Mouse (Mus musculus) forebrain, embryonic 11.5 days (tissue): ENCODE measurements around the gene Tmem184b. TPM values are rescaled to one million over a fixed set of nuclear protein-coding genes. Genes with fewer than 3 reads are reported as not detected.

Experiments
- ATAC-seq: fragments of 200-750 bp; cut with Nextera tagmentation; replicated peaks from 2 replicates; pipeline ENCODE4 v1.8.0; 2017; ENCODE audit warnings: moderate TSS enrichment; ENCODE audit not compliant: low FRiP score
- DNase-seq: peaks from one replicate; pipeline ENCODE4 v3.0.0-alpha.2; 2017; ENCODE audit warnings: low spot score
- H3K27ac ChIP-seq: fragments of 300-500 bp; sonication (generic); 2 replicates; pipeline ENCODE4 v1.5.1; 2014; ENCODE audit warnings: low read depth, low read length
- H3K27me3 ChIP-seq: fragments of 300-500 bp; sonication (generic); 2 replicates; pipeline ENCODE4 v1.6.1; 2014; ENCODE audit warnings: mild to moderate bottlenecking, low read length, mixed read lengths; ENCODE audit not compliant: control insufficient read depth, insufficient read depth
- H3K36me3 ChIP-seq: fragments of 300-500 bp; sonication (generic); 2 replicates; pipeline ENCODE4 v1.6.1; 2014; ENCODE audit warnings: mild to moderate bottlenecking, low read length, moderate library complexity, mixed read lengths; ENCODE audit not compliant: control insufficient read depth, insufficient read depth
- H3K4me1 ChIP-seq: fragments of 300-500 bp; sonication (generic); replicated peaks from 2 replicates; pipeline ENCODE4 v1.6.1; 2014; ENCODE audit warnings: low read length, mixed read lengths; ENCODE audit not compliant: control insufficient read depth, insufficient read depth
- H3K4me2 ChIP-seq: fragments of 300-500 bp; sonication (generic); 2 replicates; pipeline ENCODE4 v1.6.1; 2014; ENCODE audit warnings: low read depth, mild to moderate bottlenecking, low read length, moderate library complexity, mixed read lengths; ENCODE audit not compliant: severe bottlenecking
- H3K4me3 ChIP-seq: fragments of 300-500 bp; sonication (generic); 2 replicates; pipeline ENCODE4 v1.5.1; 2014; ENCODE audit warnings: low read depth, low read length
- H3K9ac ChIP-seq: fragments of 300-500 bp; sonication (generic); 2 replicates; pipeline ENCODE4 v1.6.1; 2014; ENCODE audit warnings: low read length
- H3K9me3 ChIP-seq: fragments of 300-500 bp; sonication (generic); 2 replicates; pipeline ENCODE4 v1.6.1; 2016; ENCODE audit warnings: low read length, mixed read lengths; ENCODE audit not compliant: control insufficient read depth
- WGBS: fragments of 180-500 bp; shearing (Covaris S2); extraction: QIAGEN DNeasy Blood & Tissue Kit; methylation state at CpG from one replicate; pipeline ENCODE4 v1.1.7; 2014; 5-methylcytosine and 5-hydroxymethylcytosine counted together
- polyA plus RNA-seq: library from polyadenylated mRNA; unstranded; fragments of >200 nt; fragmentation: Nextera tagmentation; extraction: Ambion mirVana; gene quantifications from 2 replicates; pipeline ENCODE4 v1.2.1, GENCODE M21; 2014

The Tmem184b gene
- polyA plus RNA-seq, 1 experiment from 2014 or later: 55.2 TPM

DNA sequence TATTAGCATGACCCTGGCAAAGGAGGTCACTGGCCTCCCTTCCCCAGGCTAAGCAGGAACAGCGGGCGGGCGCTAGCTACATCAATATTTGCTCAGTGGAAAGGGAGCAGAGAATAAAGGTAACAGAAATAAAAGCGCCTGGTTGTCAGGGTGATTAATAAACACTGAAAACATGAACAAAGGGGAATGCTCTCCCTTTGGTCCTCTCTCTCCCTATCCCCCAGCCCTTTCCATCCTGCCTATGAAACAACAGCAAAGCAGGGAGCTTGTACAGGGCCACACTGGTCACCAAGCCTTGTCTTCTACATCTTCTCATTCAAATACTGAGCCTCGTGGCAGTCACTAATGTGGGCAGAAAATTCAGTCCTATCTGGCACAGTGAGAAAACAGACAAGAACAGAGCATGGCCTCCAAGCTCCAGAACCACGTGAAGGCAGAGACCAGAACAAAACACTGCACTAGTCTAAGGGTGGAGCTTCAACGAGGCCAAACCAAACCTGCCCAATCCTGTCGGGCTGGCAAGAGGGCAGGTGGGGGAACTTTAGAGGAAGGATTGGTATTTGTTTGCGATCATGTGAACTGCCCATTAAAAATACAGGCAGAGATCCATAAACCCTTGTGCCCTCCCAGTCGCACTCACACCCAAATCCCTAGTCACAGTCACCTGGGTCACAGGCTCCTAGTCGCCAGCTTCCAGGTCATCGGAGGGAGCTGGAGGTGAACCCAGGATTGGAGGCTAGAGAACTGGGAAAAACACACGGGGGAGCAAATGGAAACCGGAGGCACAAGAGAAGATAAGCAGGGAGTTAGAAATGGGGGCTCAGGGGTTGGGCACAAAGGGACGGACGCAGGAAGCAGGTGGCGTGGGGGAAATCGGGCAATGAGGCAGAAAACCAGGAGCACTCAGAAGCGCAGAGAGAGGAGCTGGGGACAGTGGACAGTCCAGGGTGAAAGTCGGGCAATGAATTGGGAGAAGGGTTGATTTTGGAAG lies 76.1 kb downstream of the Tmem184b start:
- WGBS: 8% methylated on average over 20 of the region's 20 CpGs
- Histone ChIP-seq H3K4me3 (peak overlapping the region; percentile 55), H3K27ac (peak overlapping the region; percentile 80), H3K4me2 (peak overlapping the region; percentile 89), H3K36me3 (no peaks in the 10 kb centered on the region), H3K27me3 (no peaks in the 10 kb centered on the region), H3K9ac (peak overlapping the region; percentile 74), H3K9me3 (no peaks in the 10 kb centered on the region), H3K4me1 (peaks cover 9% of the 10 kb centered on the region)
- DNase-seq (peak; percentile 69), ATAC-seq (peak; percentile 33)

DNA sequence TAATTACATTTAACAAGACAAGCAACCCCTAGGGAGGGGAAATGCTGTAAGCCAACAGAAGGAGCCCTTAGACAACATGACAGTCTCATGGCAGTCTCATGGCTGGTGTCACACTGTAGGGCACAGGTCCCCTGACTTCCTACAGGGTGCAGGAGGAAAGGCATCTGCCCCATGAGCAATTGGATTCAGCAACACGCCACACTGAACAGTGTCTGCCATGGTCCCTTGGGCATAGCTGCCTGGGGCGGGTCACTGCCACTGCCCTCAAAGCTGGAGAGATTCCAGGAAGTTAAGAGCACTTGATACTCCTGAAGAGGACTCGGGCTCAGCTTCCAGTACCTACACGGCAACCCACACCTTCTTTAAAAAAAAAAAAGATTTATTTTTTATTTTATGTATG lies 77.1 kb downstream of the Tmem184b start:
- no peaks in the 10 kb centered on the region for H3K27me3 ChIP-seq
- H3K9me3 ChIP-seq: no peaks in the 10 kb centered on the region
- H3K4me3 ChIP-seq: no peak overlapping the region
- no peak overlapping the region for H3K27ac ChIP-seq
- WGBS: 82% methylated on average over 4 of the region's 4 CpGs
- DNase-seq (no peak), ATAC-seq (no peak)
- H3K4me2 ChIP-seq: no peak overlapping the region
- H3K9ac ChIP-seq: no peak overlapping the region
- peaks cover 9% of the 10 kb centered on the region for H3K4me1 ChIP-seq
- no peaks in the 10 kb centered on the region for H3K36me3 ChIP-seq

DNA sequence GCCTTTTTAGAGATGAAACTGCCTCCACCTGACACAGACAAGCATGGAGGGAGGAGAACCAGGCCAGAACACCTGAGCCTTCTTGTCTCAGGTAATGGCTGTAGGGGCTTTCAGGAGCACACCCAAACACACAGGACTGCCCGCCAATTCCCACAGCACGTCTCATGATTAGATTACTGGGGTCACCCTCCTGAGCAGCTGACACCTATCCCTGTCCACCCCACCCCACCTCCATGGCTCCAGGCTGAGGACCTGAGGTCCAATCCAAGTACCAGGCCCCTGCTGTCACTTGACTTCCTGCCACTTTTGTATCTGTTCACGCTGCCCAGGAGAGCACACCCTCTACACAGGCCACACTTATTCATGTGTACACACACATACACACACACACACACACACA lies 77.6 kb downstream of the Tmem184b start:
- DNase-seq: no peak
- Histone ChIP-seq H3K27me3 (no peaks in the 10 kb centered on the region), H3K4me3 (no peak overlapping the region), H3K9ac (no peak overlapping the region), H3K27ac (no peak overlapping the region), H3K4me1 (peaks cover 9% of the 10 kb centered on the region), H3K4me2 (no peak overlapping the region), H3K36me3 (no peaks in the 10 kb centered on the region), H3K9me3 (no peaks in the 10 kb centered on the region)
- WGBS: 90% methylated on average over 3 of the region's 3 CpGs
- ATAC-seq: no peak

DNA sequence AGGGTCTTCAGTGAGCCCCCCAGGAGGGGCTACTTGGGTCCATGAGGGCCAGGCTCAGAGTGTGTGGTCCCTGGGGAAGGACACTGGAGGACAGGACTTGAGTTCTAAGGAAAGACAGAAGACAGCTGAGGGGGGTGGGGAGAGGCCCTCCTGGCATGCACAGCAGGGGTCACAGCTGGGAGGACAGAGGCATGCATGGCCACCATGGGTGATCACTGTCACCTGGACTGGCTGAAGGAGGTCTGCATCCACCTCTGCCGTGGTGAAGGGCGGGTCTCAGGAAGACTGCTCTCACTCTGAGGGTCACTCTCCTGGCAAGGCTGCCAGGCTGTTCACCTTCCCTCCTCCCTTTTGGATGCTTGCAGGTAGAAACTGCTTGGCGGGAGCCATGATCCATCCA lies 79.0 kb downstream of the Tmem184b start:
- 92% methylated on average over 3 of the region's 3 CpGs for WGBS
- H3K9me3 ChIP-seq: no peaks in the 10 kb centered on the region
- DNase-seq (no peak), ATAC-seq (no peak)
- H3K4me3 ChIP-seq: no peak overlapping the region
- peaks cover 9% of the 10 kb centered on the region for H3K4me1 ChIP-seq
- no peak overlapping the region for H3K9ac ChIP-seq
- no peaks in the 10 kb centered on the region for H3K36me3 ChIP-seq
- H3K27me3 ChIP-seq: no peaks in the 10 kb centered on the region
- no peak overlapping the region for H3K27ac ChIP-seq
- no peak overlapping the region for H3K4me2 ChIP-seq

DNA sequence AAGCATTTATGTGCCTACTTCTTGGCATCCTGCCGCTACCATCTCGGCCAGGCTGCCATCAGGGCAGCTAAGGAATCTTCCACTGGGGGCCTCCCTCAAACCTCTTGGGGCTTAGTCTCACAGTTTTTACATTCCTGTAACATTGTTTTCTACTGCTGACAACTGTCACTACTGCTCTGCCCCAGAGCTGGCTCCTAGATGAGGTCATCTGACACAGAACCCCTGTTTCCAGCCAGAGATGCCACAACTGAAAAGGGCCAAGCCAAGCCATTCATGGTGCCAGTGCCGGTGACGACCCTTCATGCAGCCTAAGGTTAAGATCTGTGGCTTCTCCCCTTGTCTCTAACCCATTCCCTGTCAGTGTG lies 79.6 kb downstream of the Tmem184b start:
- Histone ChIP-seq H3K4me1 (peaks cover 9% of the 10 kb centered on the region), H3K27ac (no peak overlapping the region)
- ATAC-seq: no peak

DNA sequence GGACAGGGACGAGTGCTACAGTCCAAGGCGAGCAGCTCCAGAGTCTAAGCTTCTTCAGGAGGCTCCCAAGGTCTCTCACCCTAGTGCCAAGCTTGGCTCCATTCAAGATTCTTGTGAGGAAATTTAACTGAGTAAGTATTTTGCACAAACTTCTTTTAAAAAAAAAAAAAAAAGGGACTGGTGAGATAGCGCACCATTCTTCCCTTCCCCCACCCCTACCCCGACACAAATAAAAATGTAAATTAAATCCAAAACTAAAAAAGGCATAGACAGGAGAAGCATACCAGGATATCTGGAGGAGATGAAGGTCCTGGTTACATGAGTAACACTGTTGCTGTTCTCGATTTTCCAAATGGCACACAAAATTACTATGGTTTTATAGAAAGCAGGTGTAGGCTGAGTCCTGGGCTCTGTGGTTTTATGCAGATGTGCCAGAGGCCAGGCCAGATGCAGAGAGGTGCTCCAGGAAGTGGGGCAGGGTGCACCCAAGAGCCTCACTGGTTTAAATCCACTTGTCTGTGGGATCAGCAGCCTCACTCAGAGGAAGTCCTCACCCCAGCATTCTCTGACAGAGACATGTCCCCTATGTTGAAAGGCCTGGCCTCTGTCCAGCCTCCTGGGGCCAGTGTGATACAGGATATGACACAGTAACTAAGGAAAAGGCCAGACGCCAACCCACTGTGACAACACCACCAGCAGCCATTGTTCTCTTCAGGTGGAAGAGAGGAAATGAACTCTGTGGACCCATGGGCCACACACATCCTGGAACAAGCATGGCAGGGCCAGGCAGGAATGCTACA lies 80.2 kb downstream of the Tmem184b start:
- Histone ChIP-seq H3K36me3 (no peaks in the 10 kb centered on the region), H3K4me3 (no peak overlapping the region), H3K4me1 (peaks cover 9% of the 10 kb centered on the region), H3K27me3 (no peaks in the 10 kb centered on the region), H3K9me3 (no peaks in the 10 kb centered on the region), H3K9ac (no peak overlapping the region; the same call in 1 of the 2 replicates), H3K4me2 (no peak overlapping the region), H3K27ac (no peak overlapping the region)
- DNase-seq: no peak
- ATAC-seq: no peak
- 83% methylated on average over 6 of the region's 6 CpGs for WGBS

More for the DNA sequence above, 79.6 kb downstream of the Tmem184b start:
- no peaks in the 10 kb centered on the region for H3K9me3 ChIP-seq
- H3K36me3 ChIP-seq: no peaks in the 10 kb centered on the region
- no peak overlapping the region for H3K9ac ChIP-seq
- no peaks in the 10 kb centered on the region for H3K27me3 ChIP-seq
- no peak for DNase-seq
- WGBS: 86% methylated on average over 4 of the region's 4 CpGs
- no peak overlapping the region for H3K4me2 ChIP-seq
- H3K4me3 ChIP-seq: no peak overlapping the region

DNA sequence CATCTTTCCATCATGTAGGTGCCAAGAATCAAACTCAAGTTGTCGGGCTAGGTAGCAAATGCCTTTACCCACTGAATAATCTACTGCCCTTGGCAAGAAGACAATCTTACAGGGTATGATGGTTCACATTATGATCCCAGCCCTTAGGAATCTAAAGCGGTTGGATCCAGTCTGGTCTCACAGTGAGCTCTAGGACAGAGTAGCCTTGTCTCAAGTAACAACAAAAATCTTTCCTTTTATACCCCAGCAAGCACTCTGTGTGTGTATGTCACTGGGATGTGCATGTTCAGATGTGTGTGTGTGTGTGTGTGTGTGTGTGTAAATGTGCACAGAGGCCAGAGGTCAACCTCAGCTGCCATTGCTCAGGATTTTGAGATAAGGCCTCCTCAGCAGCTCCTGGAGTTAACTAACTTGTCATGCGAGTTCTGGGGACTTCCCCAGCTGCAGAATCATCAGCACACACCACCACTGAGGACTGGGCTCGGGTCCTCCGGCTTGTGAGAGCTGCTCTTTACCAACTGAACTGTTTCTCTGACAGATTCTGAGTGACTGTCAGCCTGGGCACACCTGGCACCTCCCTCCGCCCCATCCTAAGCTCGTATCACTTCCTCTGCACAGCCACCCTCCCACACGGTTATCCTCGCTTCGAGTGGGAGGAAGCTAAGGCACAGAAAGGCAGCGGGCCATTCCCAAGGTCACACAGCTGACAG lies 80.9 kb downstream of the Tmem184b start:
- 79% methylated on average over 11 of the region's 11 CpGs for WGBS
- Histone ChIP-seq H3K4me2 (no peak overlapping the region), H3K27me3 (no peaks in the 10 kb centered on the region), H3K27ac (no peak overlapping the region), H3K4me1 (peaks cover 9% of the 10 kb centered on the region), H3K4me3 (no peak overlapping the region), H3K36me3 (no peaks in the 10 kb centered on the region), H3K9me3 (no peaks in the 10 kb centered on the region), H3K9ac (no peak overlapping the region)
- no peak for ATAC-seq
- DNase-seq: no peak

DNA sequence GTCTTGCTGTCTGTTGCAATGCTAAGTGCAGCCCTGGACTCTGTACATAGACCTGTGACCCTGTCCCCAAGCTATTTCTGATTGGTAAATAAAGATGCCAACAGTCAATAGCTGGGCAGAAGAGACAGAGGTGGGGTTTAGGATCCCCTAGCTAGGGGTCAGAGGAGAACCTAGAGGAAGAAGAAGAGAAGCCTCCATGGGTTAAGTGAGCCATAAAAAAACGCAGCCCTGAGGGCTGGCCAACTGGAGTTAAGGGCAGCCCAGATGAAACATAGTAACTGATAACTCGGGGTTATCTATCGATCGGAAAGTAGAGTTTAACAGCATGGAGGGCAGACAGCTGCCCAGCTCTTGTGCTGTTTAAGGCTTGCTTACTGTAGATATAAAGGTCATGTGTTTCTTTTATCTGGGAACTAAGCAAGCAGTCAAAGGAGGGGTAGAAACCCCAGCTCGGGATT lies 81.6 kb downstream of the Tmem184b start:
- Histone ChIP-seq H3K4me1 (peaks cover 4% of the 10 kb centered on the region; the same call in 1 of the 2 replicates), H3K4me2 (no peak overlapping the region), H3K9ac (no peak overlapping the region), H3K27ac (no peak overlapping the region), H3K36me3 (no peaks in the 10 kb centered on the region), H3K4me3 (no peak overlapping the region), H3K9me3 (no peaks in the 10 kb centered on the region), H3K27me3 (no peaks in the 10 kb centered on the region)
- WGBS: 82% methylated on average over 5 of the region's 5 CpGs
- DNase-seq (no peak), ATAC-seq (no peak)
